Mouse (Mus musculus) forebrain, embryonic 13.5 days (tissue): ENCODE results near the gene Odf3l2. TPM values are rescaled to one million over a fixed set of nuclear protein-coding genes. Genes with fewer than 3 reads are reported as not detected.

ENCODE experiments used
- ATAC-seq: fragments of 200-750 bp; cut with Nextera tagmentation; 2 replicates; pipeline ENCODE4 v1.8.0; 2017
- H3K27ac ChIP-seq: fragments of 300-500 bp; sonication (generic); 2 replicates; pipeline ENCODE4 v1.5.1; 2015; ENCODE audit warnings: inconsistent platforms, mild to moderate bottlenecking, moderate library complexity
- H3K27me3 ChIP-seq: fragments of 300-500 bp; sonication (generic); 2 replicates; pipeline ENCODE4 v1.6.1; 2015; ENCODE audit warnings: mild to moderate bottlenecking, inconsistent platforms
- H3K36me3 ChIP-seq: fragments of 300-500 bp; sonication (generic); 2 replicates; pipeline ENCODE4 v1.6.1; 2015; ENCODE audit warnings: mild to moderate bottlenecking, inconsistent platforms; ENCODE audit not compliant: poor library complexity, severe bottlenecking
- H3K4me1 ChIP-seq: fragments of 300-500 bp; sonication (generic); 2 replicates; pipeline ENCODE4 v1.6.1; 2015; ENCODE audit warnings: inconsistent platforms
- H3K4me2 ChIP-seq: fragments of 300-500 bp; sonication (generic); 2 replicates; pipeline ENCODE4 v1.6.1; 2015; ENCODE audit warnings: inconsistent platforms, mild to moderate bottlenecking, moderate library complexity
- H3K4me3 ChIP-seq: fragments of 300-500 bp; sonication (generic); 2 replicates; pipeline ENCODE4 v1.5.1; 2015; ENCODE audit warnings: mild to moderate bottlenecking, inconsistent platforms
- H3K9ac ChIP-seq: fragments of 300-500 bp; sonication (generic); 2 replicates; pipeline ENCODE4 v1.6.1; 2015; ENCODE audit warnings: mild to moderate bottlenecking, inconsistent platforms
- H3K9me3 ChIP-seq: fragments of 300-500 bp; sonication (generic); replicated peaks from 2 replicates; pipeline ENCODE4 v1.6.1; 2016; ENCODE audit warnings: inconsistent platforms
- WGBS: fragments of 180-500 bp; shearing (Covaris S2); methylation state at CpG from one replicate; pipeline ENCODE4 v1.1.7; 2015; 5-methylcytosine and 5-hydroxymethylcytosine counted together
- polyA plus RNA-seq: library from polyadenylated mRNA; unstranded; fragments of >200 nt; fragmentation: Nextera tagmentation; extraction: Ambion mirVana; gene quantifications from 2 replicates; pipeline ENCODE4 v1.2.1, GENCODE M21; 2015

Odf3l2 gene
- polyA plus RNA-seq, 1 experiment from 2014 or later: 0.13 TPM

DNA sequence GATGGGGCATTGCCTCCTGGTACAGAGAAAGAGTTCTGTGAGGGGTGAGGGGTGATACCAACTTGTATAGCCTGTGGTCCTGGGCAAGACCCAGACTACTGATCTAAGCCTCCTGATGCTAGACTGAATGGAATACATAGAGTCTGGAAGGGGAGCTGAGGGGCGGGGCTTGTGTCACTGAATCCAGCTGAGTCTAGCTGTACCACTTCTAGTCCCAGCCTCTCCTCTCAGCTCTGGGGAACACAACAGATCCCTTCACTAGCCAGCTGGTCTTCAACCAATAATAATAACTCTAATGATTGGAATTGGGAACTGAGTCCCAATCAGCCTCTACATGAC lies 31.3 kb downstream of the Odf3l2 start:
- WGBS: 85% methylated on average over 1 of the region's 1 CpGs
- H3K9ac ChIP-seq: peak overlapping the region; percentile 65; the same call in 1 of the 2 replicates
- H3K27me3 ChIP-seq: peaks cover 39% of the 10 kb centered on the region
- no peaks in the 10 kb centered on the region for H3K9me3 ChIP-seq
- peaks cover 26% of the 10 kb centered on the region for H3K4me1 ChIP-seq
- peak overlapping the region; percentile 60 for H3K4me3 ChIP-seq
- ATAC-seq: no peak; the same call in 1 of the 2 replicates
- no peak overlapping the region for H3K27ac ChIP-seq
- peak overlapping the region; percentile 96 for H3K4me2 ChIP-seq
- no peaks in the 10 kb centered on the region for H3K36me3 ChIP-seq

DNA sequence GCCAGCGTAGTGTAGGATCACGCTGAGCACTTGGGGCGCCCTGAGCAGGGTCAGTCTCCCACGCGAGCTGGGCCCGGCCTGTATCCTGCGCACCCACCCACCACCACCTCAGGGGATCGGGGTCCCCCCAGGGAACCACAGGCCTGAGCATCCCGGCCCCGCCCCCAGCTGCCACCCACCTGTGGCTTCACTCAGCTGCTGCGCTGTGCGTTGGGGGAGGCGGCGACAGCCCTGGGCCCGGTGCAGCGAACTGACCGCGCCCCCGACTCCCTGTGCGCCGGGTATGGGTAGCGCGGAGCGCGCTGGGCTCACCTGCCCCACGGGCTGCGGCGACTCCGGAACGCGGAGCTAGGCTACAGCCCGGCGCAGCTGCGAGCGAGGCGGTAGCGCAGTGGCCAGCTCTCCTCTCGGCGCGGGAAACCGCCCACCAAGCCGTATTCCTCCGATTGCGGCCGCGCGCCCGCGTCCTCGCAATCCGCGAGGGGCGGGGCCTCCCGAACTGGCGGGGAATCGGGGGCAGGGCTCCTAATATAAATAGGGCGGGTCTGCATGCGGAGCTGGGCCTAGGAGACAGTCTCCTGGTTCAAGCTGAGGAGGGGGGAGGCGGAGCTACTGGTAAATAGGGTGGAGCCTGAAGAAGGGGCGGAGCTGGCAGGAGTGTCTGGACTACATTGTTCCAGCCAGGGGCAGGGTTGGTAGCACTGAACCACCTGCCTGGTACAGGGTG lies 31.8 kb downstream of the Odf3l2 start, which contains the start of gene C2cd4c:
Gene C2cd4c, minus strand, starts transcription at position 448 of the 727 bp plus-strand sequence.
- ATAC-seq: peak; percentile 79
- 2% methylated on average over 54 of the region's 60 CpGs for WGBS
- Histone ChIP-seq H3K27me3 (peaks cover 39% of the 10 kb centered on the region), H3K27ac (no peak within 1 kb of the TSS), H3K4me1 (peaks cover 26% of the 10 kb centered on the region), H3K9me3 (no peaks in the 10 kb centered on the region), H3K4me3 (peak within 1 kb of the TSS; percentile 60), H3K36me3 (no peaks in the 10 kb centered on the region), H3K9ac (peak within 1 kb of the TSS; percentile 65), H3K4me2 (peak within 1 kb of the TSS; percentile 96)

GRCm38 (mm10) chr10:79612192-79613135 lies 33.1 kb downstream of the Odf3l2 start:
- 9% methylated on average over 51 of the region's 51 CpGs for WGBS
- H3K27me3 ChIP-seq: peaks cover 39% of the 10 kb centered on the region
- peak overlapping the region; percentile 60 for H3K4me3 ChIP-seq
- H3K27ac ChIP-seq: no peak overlapping the region
- H3K4me1 ChIP-seq: peaks cover 26% of the 10 kb centered on the region
- H3K9ac ChIP-seq: peak overlapping the region; percentile 41
- no peaks in the 10 kb centered on the region for H3K36me3 ChIP-seq
- no peak; the same call in 1 of the 2 replicates for ATAC-seq
- H3K9me3 ChIP-seq: no peaks in the 10 kb centered on the region
- H3K4me2 ChIP-seq: peak overlapping the region; percentile 96

DNA sequence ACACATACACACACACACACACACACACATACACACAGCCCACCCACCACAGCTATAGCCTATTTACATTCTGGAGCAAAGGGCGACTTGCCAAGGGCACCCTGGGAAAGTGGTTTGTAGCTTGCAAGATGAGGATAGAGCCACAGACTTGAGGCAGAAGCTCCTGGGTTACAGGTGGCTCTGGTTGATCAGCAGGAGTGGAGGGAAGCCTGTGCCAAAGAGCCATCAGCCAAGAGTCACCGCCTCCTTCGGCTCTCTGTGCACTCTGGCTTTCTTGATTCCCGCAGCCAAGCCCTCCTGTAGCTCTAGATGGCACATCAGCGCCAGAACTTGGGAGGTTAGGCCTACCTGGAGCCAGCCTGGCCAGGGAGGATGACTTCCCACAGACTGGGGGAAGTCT lies 34.2 kb downstream of the Odf3l2 start:
- WGBS: 37% methylated on average over 5 of the region's 5 CpGs
- H3K27ac ChIP-seq: no peak overlapping the region
- H3K4me1 ChIP-seq: peaks cover 26% of the 10 kb centered on the region
- H3K36me3 ChIP-seq: no peaks in the 10 kb centered on the region
- H3K9ac ChIP-seq: no peak overlapping the region
- no peak overlapping the region for H3K4me2 ChIP-seq
- no peak overlapping the region for H3K4me3 ChIP-seq
- H3K9me3 ChIP-seq: no peaks in the 10 kb centered on the region
- peaks cover 39% of the 10 kb centered on the region for H3K27me3 ChIP-seq
- no peak for ATAC-seq

GRCm38 (mm10) chr10:79609276-79609675 lies 36.3 kb downstream of the Odf3l2 start:
- Histone ChIP-seq H3K9ac (0 out of 2 replicates have a peak overlapping the region, but pooled peaks have one; percentile 13), H3K27ac (no peak overlapping the region), H3K36me3 (no peaks in the 10 kb centered on the region), H3K27me3 (peaks cover 39% of the 10 kb centered on the region), H3K4me2 (no peak overlapping the region), H3K9me3 (no peaks in the 10 kb centered on the region), H3K4me3 (no peak overlapping the region), H3K4me1 (peaks cover 23% of the 10 kb centered on the region)
- ATAC-seq: no peak
- WGBS: 67% methylated on average over 3 of the region's 3 CpGs

DNA sequence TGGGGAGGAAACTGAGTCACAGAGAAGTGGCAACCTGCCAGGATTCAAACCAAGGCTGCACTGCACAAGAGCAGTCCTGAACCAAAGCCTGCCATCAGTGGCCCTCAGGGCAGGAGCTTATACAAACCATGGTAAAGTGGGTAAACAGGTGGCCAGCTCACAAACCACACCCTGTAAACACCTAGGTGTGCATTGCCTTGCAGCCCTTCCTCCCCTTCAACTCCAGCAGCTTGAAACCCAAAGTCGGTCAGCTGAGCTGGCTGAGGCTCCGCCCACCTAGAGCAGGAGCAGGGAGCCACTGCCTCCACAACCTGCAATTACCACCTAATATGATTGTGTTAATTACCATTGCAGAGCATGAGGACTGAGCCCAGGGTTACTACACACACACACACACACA lies 37.6 kb downstream of the Odf3l2 start:
- ATAC-seq: no peak
- Histone ChIP-seq H3K27me3 (peaks cover 27% of the 10 kb centered on the region), H3K4me1 (peaks cover 12% of the 10 kb centered on the region), H3K9ac (no peak overlapping the region), H3K36me3 (no peaks in the 10 kb centered on the region), H3K27ac (no peak overlapping the region), H3K4me2 (no peak overlapping the region), H3K9me3 (no peaks in the 10 kb centered on the region), H3K4me3 (no peak overlapping the region)
- 37% methylated on average over 2 of the region's 2 CpGs for WGBS

GRCm38 (mm10) chr10:79606537-79606936 lies 39.0 kb downstream of the Odf3l2 start:
- WGBS: 57% methylated on average over 4 of the region's 4 CpGs
- H3K36me3 ChIP-seq: no peaks in the 10 kb centered on the region
- no peak for ATAC-seq
- H3K4me2 ChIP-seq: no peak overlapping the region
- no peak overlapping the region for H3K9ac ChIP-seq
- H3K4me3 ChIP-seq: no peak overlapping the region
- H3K4me1 ChIP-seq: no peaks in the 10 kb centered on the region
- no peaks in the 10 kb centered on the region for H3K9me3 ChIP-seq
- H3K27ac ChIP-seq: no peak overlapping the region
- H3K27me3 ChIP-seq: peaks cover 14% of the 10 kb centered on the region

DNA sequence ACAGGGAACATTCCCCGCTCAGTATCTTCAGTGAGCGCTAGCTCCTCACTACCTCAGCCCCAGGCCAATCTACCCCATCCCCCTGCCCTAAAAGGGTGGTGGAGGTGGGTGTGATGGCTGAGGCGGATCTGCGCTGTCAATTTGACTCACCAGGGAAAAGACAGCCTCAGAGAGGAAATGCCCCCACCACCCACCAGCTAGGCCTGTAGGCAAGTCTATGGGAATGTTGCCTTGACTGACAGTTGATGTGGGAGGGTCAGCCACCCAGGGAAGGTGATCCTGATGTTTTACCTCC lies 47.7 kb downstream of the Odf3l2 start:
- no peak for ATAC-seq
- Histone ChIP-seq H3K27ac (no peak overlapping the region), H3K9ac (no peak overlapping the region), H3K27me3 (peaks cover 19% of the 10 kb centered on the region), H3K4me1 (no peaks in the 10 kb centered on the region), H3K4me3 (no peak overlapping the region), H3K9me3 (no peaks in the 10 kb centered on the region), H3K36me3 (no peaks in the 10 kb centered on the region), H3K4me2 (no peak overlapping the region)
- WGBS: 75% methylated on average over 4 of the region's 4 CpGs

DNA sequence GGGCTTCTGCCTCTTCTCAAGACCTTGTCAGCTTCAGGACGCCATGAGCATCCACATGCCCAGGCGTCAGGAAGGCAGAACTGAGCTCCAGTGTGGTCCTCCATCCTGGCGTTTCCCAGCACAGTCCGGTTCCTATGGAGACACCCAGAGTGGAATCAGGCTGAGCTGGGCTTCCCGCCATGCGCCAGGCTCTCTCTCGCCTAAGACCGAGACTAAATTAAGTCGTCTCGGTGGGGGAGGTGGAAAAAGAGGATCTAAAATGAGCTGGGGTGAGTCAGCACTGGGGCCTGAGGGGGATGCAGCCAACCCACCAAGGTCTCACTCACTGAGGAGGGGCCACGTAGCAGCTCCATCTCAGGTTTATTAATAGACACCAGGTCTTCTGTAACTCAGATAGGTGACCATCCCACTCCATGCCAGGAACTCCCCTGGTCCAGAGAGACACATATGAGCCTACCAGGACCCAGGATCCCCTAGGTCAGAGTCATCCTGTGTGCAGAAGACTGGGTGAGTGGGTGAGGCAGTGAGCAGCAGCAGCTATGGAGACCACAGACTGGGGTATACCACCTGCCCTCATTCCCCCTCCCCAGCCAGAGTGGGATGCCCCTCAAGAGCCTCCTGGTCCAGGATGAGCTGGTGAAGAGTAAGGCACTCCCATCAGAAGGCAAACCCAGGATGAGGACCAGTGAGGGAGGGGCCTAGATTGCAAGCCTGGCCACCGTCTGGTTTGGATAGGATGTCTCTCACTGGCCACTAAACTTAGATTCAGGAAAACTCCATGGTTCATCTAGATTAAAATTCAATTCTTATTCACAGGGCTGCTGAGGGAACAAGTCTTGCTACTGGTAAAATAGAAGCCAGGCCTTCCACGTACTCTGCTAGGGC lies 48.2 kb downstream of the Odf3l2 start:
- H3K27me3 ChIP-seq: peaks cover 19% of the 10 kb centered on the region
- ATAC-seq: no peak
- no peaks in the 10 kb centered on the region for H3K4me1 ChIP-seq
- H3K9ac ChIP-seq: no peak overlapping the region
- 37% methylated on average over 13 of the region's 13 CpGs for WGBS
- H3K4me3 ChIP-seq: no peak overlapping the region
- no peak overlapping the region for H3K4me2 ChIP-seq
- no peaks in the 10 kb centered on the region for H3K9me3 ChIP-seq
- no peaks in the 10 kb centered on the region for H3K36me3 ChIP-seq
- H3K27ac ChIP-seq: no peak overlapping the region

GRCm38 (mm10) chr10:79595590-79595929 lies 50.0 kb downstream of the Odf3l2 start:
- Histone ChIP-seq H3K4me2 (no peak overlapping the region), H3K27me3 (peaks cover 19% of the 10 kb centered on the region), H3K4me3 (no peak overlapping the region), H3K36me3 (no peaks in the 10 kb centered on the region), H3K9ac (no peak overlapping the region), H3K4me1 (no peaks in the 10 kb centered on the region), H3K27ac (no peak overlapping the region), H3K9me3 (no peaks in the 10 kb centered on the region)
- 58% methylated on average over 8 of the region's 8 CpGs for WGBS
- ATAC-seq: peak; percentile 48; the same call in 1 of the 2 replicates

DNA sequence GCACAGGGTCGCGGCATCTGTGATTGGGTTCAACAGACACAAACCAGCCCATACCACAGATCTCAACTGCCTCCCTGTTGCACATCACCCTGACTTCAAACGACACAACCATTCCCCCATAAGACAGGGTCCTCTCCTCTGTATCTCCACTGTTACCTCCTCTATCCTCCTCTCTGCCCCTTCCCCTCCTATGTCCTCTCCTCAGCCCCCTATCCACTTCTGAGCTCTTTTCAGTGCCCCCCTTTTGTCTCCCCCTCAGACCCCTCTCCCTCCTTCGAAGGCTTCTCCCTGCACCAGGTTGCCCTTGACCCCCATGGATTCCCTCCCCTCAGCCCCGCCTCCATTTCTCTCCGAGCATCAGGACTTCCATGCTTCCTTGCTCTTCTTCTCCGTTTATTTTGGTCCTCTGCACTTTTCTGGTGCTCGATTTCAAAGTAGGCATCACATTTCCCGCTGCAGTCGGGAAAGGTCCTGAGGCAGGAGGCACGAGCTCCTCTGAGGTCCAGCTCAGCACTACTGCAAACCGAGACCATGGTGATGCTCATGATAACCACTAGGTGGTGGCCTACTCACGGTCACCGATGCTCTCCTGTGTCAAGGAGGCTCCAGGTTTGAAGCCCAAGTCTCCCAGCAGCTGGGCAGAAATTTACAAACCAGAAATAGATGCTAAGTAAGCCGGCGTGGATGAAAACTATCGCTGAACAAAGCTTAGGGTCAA lies 50.5 kb downstream of the Odf3l2 start:
- Histone ChIP-seq H3K27ac (no peak overlapping the region), H3K4me1 (no peaks in the 10 kb centered on the region), H3K9me3 (no peaks in the 10 kb centered on the region), H3K27me3 (peaks cover 19% of the 10 kb centered on the region), H3K9ac (no peak overlapping the region), H3K4me3 (no peak overlapping the region), H3K4me2 (peak overlapping the region; percentile 27), H3K36me3 (no peaks in the 10 kb centered on the region)
- 21% methylated on average over 17 of the region's 17 CpGs for WGBS
- ATAC-seq: peak; percentile 94
